Mouse (Mus musculus) liver, embryonic 13.5 days (tissue): Measurements from ENCODE around the gene Arid1a. TPM values are rescaled to one million over a fixed set of nuclear protein-coding genes. Genes with fewer than 3 reads are reported as not detected.

Experiments used
- ATAC-seq: fragments of 200-750 bp; cut with Nextera tagmentation; 2 replicates; pipeline ENCODE4 v1.8.0; 2017; ENCODE audit warnings: low read depth, mild to moderate bottlenecking, moderate number of reproducible peaks, moderate library complexity
- DNase-seq: peaks from one replicate; pipeline ENCODE4 v3.0.0; 2022
- H3K27ac ChIP-seq: fragments of 300-500 bp; sonication (generic); 2 replicates; pipeline ENCODE4 v1.5.1; 2015; ENCODE audit warnings: moderate library complexity, mild to moderate bottlenecking, inconsistent platforms
- H3K27me3 ChIP-seq: fragments of 300-500 bp; sonication (generic); 2 replicates; pipeline ENCODE4 v1.6.1; 2015; ENCODE audit warnings: mild to moderate bottlenecking, inconsistent platforms
- H3K36me3 ChIP-seq: fragments of 300-500 bp; sonication (generic); 2 replicates; pipeline ENCODE4 v1.6.1; 2015; ENCODE audit warnings: mild to moderate bottlenecking, inconsistent platforms
- H3K4me1 ChIP-seq: fragments of 300-500 bp; sonication (generic); replicated peaks from 2 replicates; pipeline ENCODE4 v1.6.1; 2015; ENCODE audit warnings: inconsistent platforms
- H3K4me2 ChIP-seq: fragments of 300-500 bp; sonication (generic); 2 replicates; pipeline ENCODE4 v1.6.1; 2015; ENCODE audit warnings: inconsistent platforms, mild to moderate bottlenecking, moderate library complexity
- H3K4me3 ChIP-seq: fragments of 300-500 bp; sonication (generic); replicated peaks from 2 replicates; pipeline ENCODE4 v1.5.1; 2015; ENCODE audit warnings: mild to moderate bottlenecking, inconsistent platforms
- H3K9ac ChIP-seq: fragments of 300-500 bp; sonication (generic); 2 replicates; pipeline ENCODE4 v1.6.1; 2015; ENCODE audit warnings: mild to moderate bottlenecking, inconsistent platforms
- H3K9me3 ChIP-seq: fragments of 300-500 bp; sonication (generic); replicated peaks from 2 replicates; pipeline ENCODE4 v1.6.1; 2016; ENCODE audit warnings: inconsistent platforms
- WGBS: fragments of 180-500 bp; shearing (Covaris S2); methylation state at CpG from one replicate; pipeline ENCODE4 v1.1.7; 2015; ENCODE audit not compliant: insufficient replicate concordance; 5-methylcytosine and 5-hydroxymethylcytosine counted together
- polyA plus RNA-seq: library from polyadenylated mRNA; unstranded; fragments of >200 nt; fragmentation: Nextera tagmentation; extraction: Ambion mirVana; gene quantifications from 2 replicates; pipeline ENCODE4 v1.2.1, GENCODE M21; 2015

Arid1a gene
- polyA plus RNA-seq, 1 experiment from 2014 or later: 9.0 TPM

- 70% methylated on average over 6 of the region's 6 CpGs for WGBS
- H3K9ac ChIP-seq: no peak overlapping the region
- H3K36me3 ChIP-seq: peaks cover 54% of the 10 kb centered on the region
- no peaks in the 10 kb centered on the region for H3K27me3 ChIP-seq
- no peak overlapping the region for H3K4me3 ChIP-seq
- H3K4me2 ChIP-seq: peak overlapping the region; percentile 53
- ATAC-seq: no peak
- H3K9me3 ChIP-seq: no peaks in the 10 kb centered on the region
- peaks cover 94% of the 10 kb centered on the region for H3K4me1 ChIP-seq
- H3K27ac ChIP-seq: peak overlapping the region; percentile 9; the same call in 1 of the 2 replicates
- DNase-seq: no peak
Observed at GRCm38 (mm10) chr4:133729007-133729406, 27.6 kb downstream of the Arid1a start.

- Histone ChIP-seq H3K9me3 (no peaks in the 10 kb centered on the region), H3K27ac (no peak overlapping the region), H3K36me3 (peaks cover 55% of the 10 kb centered on the region), H3K4me1 (peaks cover 87% of the 10 kb centered on the region), H3K4me3 (no peak overlapping the region), H3K27me3 (no peaks in the 10 kb centered on the region), H3K4me2 (no peak overlapping the region), H3K9ac (no peak overlapping the region)
- ATAC-seq: no peak
- DNase-seq: no peak
- 41% methylated on average over 9 of the region's 9 CpGs for WGBS
Observed at GRCm38 (mm10) chr4:133728256-133728655, 28.3 kb downstream of the Arid1a start.

GRCm38 (mm10) chr4:133725706-133726105, 30.9 kb downstream of the Arid1a start:
- no peak overlapping the region for H3K4me2 ChIP-seq
- no peaks in the 10 kb centered on the region for H3K9me3 ChIP-seq
- DNase-seq: no peak
- no peak for ATAC-seq
- no peak overlapping the region for H3K4me3 ChIP-seq
- H3K9ac ChIP-seq: no peak overlapping the region
- peaks cover 61% of the 10 kb centered on the region for H3K36me3 ChIP-seq
- no peaks in the 10 kb centered on the region for H3K27me3 ChIP-seq
- H3K27ac ChIP-seq: no peak overlapping the region
- H3K4me1 ChIP-seq: peaks cover 62% of the 10 kb centered on the region
- 74% methylated on average over 2 of the region's 2 CpGs for WGBS

- DNase-seq: no peak
- 86% methylated on average over 3 of the region's 3 CpGs for WGBS
- H3K27me3 ChIP-seq: no peaks in the 10 kb centered on the region
- H3K9me3 ChIP-seq: no peaks in the 10 kb centered on the region
- H3K27ac ChIP-seq: no peak overlapping the region
- H3K36me3 ChIP-seq: peaks cover 94% of the 10 kb centered on the region
- no peak for ATAC-seq
- no peak overlapping the region for H3K4me2 ChIP-seq
- H3K9ac ChIP-seq: no peak overlapping the region
- no peak overlapping the region for H3K4me3 ChIP-seq
- peaks cover 14% of the 10 kb centered on the region for H3K4me1 ChIP-seq
Observed at GRCm38 (mm10) chr4:133719791-133720190, 36.8 kb downstream of the Arid1a start.

GRCm38 (mm10) chr4:133712755-133713154, 43.8 kb downstream of the Arid1a start:
- Histone ChIP-seq H3K36me3 (peaks cover 90% of the 10 kb centered on the region), H3K4me1 (peaks cover 51% of the 10 kb centered on the region), H3K4me2 (no peak overlapping the region), H3K27ac (no peak overlapping the region), H3K9ac (no peak overlapping the region), H3K4me3 (no peak overlapping the region), H3K9me3 (no peaks in the 10 kb centered on the region), H3K27me3 (no peaks in the 10 kb centered on the region)
- ATAC-seq (no peak), DNase-seq (no peak)
- 74% methylated on average over 5 of the region's 5 CpGs for WGBS

- WGBS: 85% methylated on average over 6 of the region's 6 CpGs
- ATAC-seq (no peak), DNase-seq (no peak)
- Histone ChIP-seq H3K27ac (no peak overlapping the region), H3K9ac (no peak overlapping the region), H3K9me3 (no peaks in the 10 kb centered on the region), H3K4me2 (no peak overlapping the region), H3K27me3 (no peaks in the 10 kb centered on the region), H3K4me1 (peaks cover 64% of the 10 kb centered on the region), H3K36me3 (peaks cover 90% of the 10 kb centered on the region), H3K4me3 (no peak overlapping the region)
Observed at GRCm38 (mm10) chr4:133711307-133712076, 45.1 kb downstream of the Arid1a start.

GRCm38 (mm10) chr4:133709395-133709794, 47.2 kb downstream of the Arid1a start:
- DNase-seq: no peak
- 48% methylated on average over 2 of the region's 2 CpGs for WGBS
- Histone ChIP-seq H3K27me3 (no peaks in the 10 kb centered on the region), H3K4me2 (no peak overlapping the region), H3K4me3 (no peak overlapping the region), H3K9me3 (no peaks in the 10 kb centered on the region), H3K9ac (no peak overlapping the region), H3K4me1 (peaks cover 74% of the 10 kb centered on the region), H3K36me3 (peaks cover 87% of the 10 kb centered on the region), H3K27ac (no peak overlapping the region)
- ATAC-seq: no peak

- H3K36me3 ChIP-seq: peaks cover 85% of the 10 kb centered on the region
- H3K4me2 ChIP-seq: peak overlapping the region; percentile 11; the same call in 1 of the 2 replicates
- H3K4me1 ChIP-seq: peaks cover 73% of the 10 kb centered on the region
- DNase-seq (no peak), ATAC-seq (no peak)
- H3K4me3 ChIP-seq: no peak overlapping the region
- H3K27ac ChIP-seq: peak overlapping the region; percentile 60
- H3K9me3 ChIP-seq: no peaks in the 10 kb centered on the region
- H3K9ac ChIP-seq: no peak overlapping the region; the same call in 1 of the 2 replicates
- 16% methylated on average over 1 of the region's 1 CpGs for WGBS
- H3K27me3 ChIP-seq: no peaks in the 10 kb centered on the region
Observed at GRCm38 (mm10) chr4:133707464-133707863, 49.1 kb downstream of the Arid1a start.

GRCm38 (mm10) chr4:133706956-133707355, 49.6 kb downstream of the Arid1a start:
- 39% methylated on average over 8 of the region's 8 CpGs for WGBS
- peak; percentile 63 for ATAC-seq
- no peak overlapping the region; the same call in 1 of the 2 replicates for H3K9ac ChIP-seq
- H3K4me2 ChIP-seq: peak overlapping the region; percentile 11
- no peak overlapping the region for H3K4me3 ChIP-seq
- no peaks in the 10 kb centered on the region for H3K27me3 ChIP-seq
- H3K36me3 ChIP-seq: peaks cover 85% of the 10 kb centered on the region
- peak; percentile 24 for DNase-seq
- peak overlapping the region; percentile 60 for H3K27ac ChIP-seq
- H3K4me1 ChIP-seq: peaks cover 76% of the 10 kb centered on the region
- H3K9me3 ChIP-seq: no peaks in the 10 kb centered on the region

- Histone ChIP-seq H3K4me1 (peaks cover 71% of the 10 kb centered on the region), H3K4me2 (no peak overlapping the region), H3K27ac (peak overlapping the region; percentile 37; the same call in 1 of the 2 replicates), H3K9me3 (no peaks in the 10 kb centered on the region), H3K27me3 (no peaks in the 10 kb centered on the region), H3K4me3 (no peak overlapping the region), H3K36me3 (peaks cover 88% of the 10 kb centered on the region), H3K9ac (no peak overlapping the region)
- 42% methylated on average over 4 of the region's 4 CpGs for WGBS
- DNase-seq (no peak), ATAC-seq (0 out of 2 replicates have a peak, but pooled peaks have one; percentile 37)
Observed at GRCm38 (mm10) chr4:133705062-133705461, 51.5 kb downstream of the Arid1a start.

- Histone ChIP-seq H3K9ac (no peak overlapping the region), H3K27ac (no peak overlapping the region), H3K4me1 (peaks cover 34% of the 10 kb centered on the region), H3K27me3 (no peaks in the 10 kb centered on the region), H3K4me3 (no peak overlapping the region), H3K4me2 (no peak overlapping the region), H3K9me3 (no peaks in the 10 kb centered on the region), H3K36me3 (peaks cover 88% of the 10 kb centered on the region)
- ATAC-seq (no peak), DNase-seq (no peak)
- 82% methylated on average over 11 of the region's 11 CpGs for WGBS
Observed at GRCm38 (mm10) chr4:133700905-133701368, 55.6 kb downstream of the Arid1a start.

GRCm38 (mm10) chr4:133695363-133695762, 61.2 kb downstream of the Arid1a start:
- WGBS: 73% methylated on average over 3 of the region's 3 CpGs

More at GRCm38 (mm10) chr4:133695363-133695762, 61.2 kb downstream of the Arid1a start:
- no peak for ATAC-seq
- H3K27ac ChIP-seq: no peak overlapping the region
- H3K4me3 ChIP-seq: no peak overlapping the region
- no peak overlapping the region for H3K9ac ChIP-seq
- H3K4me1 ChIP-seq: 0 out of 2 replicates have a peak, but pooled peaks cover 2% of the 10 kb centered on the region
- DNase-seq: no peak
- no peaks in the 10 kb centered on the region for H3K9me3 ChIP-seq
- no peak overlapping the region for H3K4me2 ChIP-seq
- H3K36me3 ChIP-seq: peaks cover 92% of the 10 kb centered on the region
- H3K27me3 ChIP-seq: no peaks in the 10 kb centered on the region
